Mouse (Mus musculus) liver, embryonic 11.5 days (tissue): ENCODE results near the gene Fkbp8. TPM values are rescaled to one million over a fixed set of nuclear protein-coding genes. Genes with fewer than 3 reads are reported as not detected.

Experiments
- ATAC-seq: fragments of 200-750 bp; cut with Nextera tagmentation; replicated peaks from 2 replicates; pipeline ENCODE4 v1.8.0; 2017; ENCODE audit warnings: moderate number of reproducible peaks, mild to moderate bottlenecking, moderate TSS enrichment, moderate library complexity; ENCODE audit not compliant: low FRiP score
- DNase-seq: peaks from one replicate; pipeline ENCODE4 v3.0.0-alpha.2; 2017; ENCODE audit warnings: low spot score
- H3K27ac ChIP-seq: fragments of 300-500 bp; sonication (generic); 2 replicates; pipeline ENCODE4 v1.5.1; 2014; ENCODE audit warnings: mild to moderate bottlenecking, low read depth, low read length, control low read depth
- H3K27me3 ChIP-seq: fragments of 300-500 bp; sonication (generic); replicated peaks from 2 replicates; pipeline ENCODE4 v1.6.1; 2014; ENCODE audit warnings: low read length, mixed read lengths; ENCODE audit not compliant: control insufficient read depth, insufficient read depth
- H3K36me3 ChIP-seq: fragments of 300-500 bp; sonication (generic); 2 replicates; pipeline ENCODE4 v1.6.1; 2014; ENCODE audit warnings: mild to moderate bottlenecking, low read length, moderate library complexity, mixed read lengths; ENCODE audit not compliant: control insufficient read depth, insufficient read depth
- H3K4me1 ChIP-seq: fragments of 300-500 bp; sonication (generic); replicated peaks from 2 replicates; pipeline ENCODE4 v1.6.1; 2014; ENCODE audit warnings: low read length, mixed read lengths; ENCODE audit not compliant: control insufficient read depth, insufficient read depth
- H3K4me2 ChIP-seq: fragments of 300-500 bp; sonication (generic); 2 replicates; pipeline ENCODE4 v1.6.1; 2014; ENCODE audit warnings: mild to moderate bottlenecking, control low read depth, moderate library complexity
- H3K4me3 ChIP-seq: fragments of 300-500 bp; sonication (generic); 2 replicates; pipeline ENCODE4 v1.5.1; 2014; ENCODE audit warnings: low read depth, low read length, control low read depth
- H3K9ac ChIP-seq: fragments of 300-500 bp; sonication (generic); 2 replicates; pipeline ENCODE4 v1.6.1; 2014; ENCODE audit warnings: low read depth, low read length, control low read depth
- H3K9me3 ChIP-seq: fragments of 300-500 bp; sonication (generic); 2 replicates; pipeline ENCODE4 v1.6.1; 2016; ENCODE audit warnings: low read length, inconsistent platforms, mixed read lengths; ENCODE audit not compliant: control insufficient read depth
- whole genome bisulfite sequencing: fragments of 180-500 bp; shearing (Covaris S2); extraction: QIAGEN DNeasy Blood & Tissue Kit; methylation state at CpG from one replicate; pipeline ENCODE4 v1.1.7; 2014; 5-methylcytosine and 5-hydroxymethylcytosine counted together
- polyA plus RNA-seq: library from polyadenylated mRNA; unstranded; fragments of >200 nt; fragmentation: Nextera tagmentation; extraction: Ambion mirVana; gene quantifications from 2 replicates; pipeline ENCODE4 v1.2.1, GENCODE M21; 2014

The Fkbp8 gene
- polyA plus RNA-seq, 1 experiment from 2014 or later, result 285 TPM

- Histone ChIP-seq H3K27me3 (no peaks in the 10 kb centered on the region), H3K4me2 (peak overlapping the region; percentile 93), H3K4me3 (peak overlapping the region; percentile 78), H3K27ac (no peak overlapping the region), H3K9me3 (no peaks in the 10 kb centered on the region), H3K4me1 (peaks cover 52% of the 10 kb centered on the region), H3K36me3 (peaks cover 14% of the 10 kb centered on the region; the same call in 1 of the 2 replicates), H3K9ac (peak overlapping the region; percentile 84)
- DNase-seq (no peak), ATAC-seq (no peak)
- 31% methylated on average over 7 of the region's 7 CpGs for WGBS
Observed at GRCm38 (mm10) chr8:70540507-70541071, 13.1 kb downstream of the Fkbp8 start.

- H3K27me3 ChIP-seq, result no peaks in the 10 kb centered on the region
- H3K9ac ChIP-seq, result peak overlapping the region; percentile 84; the same call in 1 of the 2 replicates
- peak overlapping the region; percentile 78; the same call in 1 of the 2 replicates for H3K4me3 ChIP-seq
- ATAC-seq, result no peak
- WGBS, result 71% methylated on average over 5 of the region's 5 CpGs
- peaks cover 56% of the 10 kb centered on the region for H3K4me1 ChIP-seq
- peak overlapping the region; percentile 93 for H3K4me2 ChIP-seq
- DNase-seq, result no peak
- H3K36me3 ChIP-seq, result peaks cover 13% of the 10 kb centered on the region; the same call in 1 of the 2 replicates
- H3K27ac ChIP-seq, result no peak overlapping the region
- no peaks in the 10 kb centered on the region for H3K9me3 ChIP-seq
Observed at GRCm38 (mm10) chr8:70541081-70541480, 13.6 kb downstream of the Fkbp8 start.

GRCm38 (mm10) chr8:70544200-70544687 is 16.7 kb downstream of the Fkbp8 start:
- WGBS, result 49% methylated on average over 6 of the region's 6 CpGs
- ATAC-seq (no peak), DNase-seq (no peak)
- Histone ChIP-seq H3K36me3 (peaks cover 3% of the 10 kb centered on the region; the same call in 1 of the 2 replicates), H3K4me3 (peak overlapping the region; percentile 6; the same call in 1 of the 2 replicates), H3K4me2 (peak overlapping the region; percentile 36), H3K9ac (no peak overlapping the region), H3K27me3 (no peaks in the 10 kb centered on the region), H3K9me3 (no peaks in the 10 kb centered on the region), H3K4me1 (peaks cover 69% of the 10 kb centered on the region), H3K27ac (peak overlapping the region; percentile 87)

- Histone ChIP-seq H3K4me3 (no peak overlapping the region), H3K27ac (no peak overlapping the region), H3K9ac (no peak overlapping the region), H3K4me2 (no peak overlapping the region), H3K4me1 (peaks cover 64% of the 10 kb centered on the region), H3K27me3 (no peaks in the 10 kb centered on the region), H3K9me3 (no peaks in the 10 kb centered on the region), H3K36me3 (peaks cover 3% of the 10 kb centered on the region; the same call in 1 of the 2 replicates)
- WGBS, result 75% methylated on average over 4 of the region's 4 CpGs
- ATAC-seq, result no peak
- no peak for DNase-seq
Observed at GRCm38 (mm10) chr8:70546412-70546811, 18.9 kb downstream of the Fkbp8 start.

- peaks cover 67% of the 10 kb centered on the region for H3K4me1 ChIP-seq
- no peaks in the 10 kb centered on the region for H3K9me3 ChIP-seq
- ATAC-seq (no peak), DNase-seq (no peak)
- peaks cover 3% of the 10 kb centered on the region; the same call in 1 of the 2 replicates for H3K36me3 ChIP-seq
- no peaks in the 10 kb centered on the region for H3K27me3 ChIP-seq
- no peak overlapping the region for H3K9ac ChIP-seq
- no peak overlapping the region for H3K27ac ChIP-seq
- H3K4me2 ChIP-seq, result no peak overlapping the region
- no peak overlapping the region for H3K4me3 ChIP-seq
- 82% methylated on average over 6 of the region's 6 CpGs for WGBS
Observed at GRCm38 (mm10) chr8:70547762-70548161, 20.2 kb downstream of the Fkbp8 start.

- DNase-seq (no peak), ATAC-seq (no peak)
- Histone ChIP-seq H3K9me3 (no peaks in the 10 kb centered on the region), H3K4me1 (peaks cover 60% of the 10 kb centered on the region), H3K27me3 (no peaks in the 10 kb centered on the region), H3K4me3 (no peak overlapping the region), H3K4me2 (no peak overlapping the region), H3K36me3 (peaks cover 3% of the 10 kb centered on the region; the same call in 1 of the 2 replicates), H3K27ac (no peak overlapping the region), H3K9ac (no peak overlapping the region)
- 70% methylated on average over 10 of the region's 10 CpGs for WGBS
Observed at GRCm38 (mm10) chr8:70549412-70550184, 22.1 kb downstream of the Fkbp8 start.

- no peaks in the 10 kb centered on the region for H3K27me3 ChIP-seq
- WGBS, result 47% methylated on average over 3 of the region's 3 CpGs
- no peak overlapping the region; the same call in 1 of the 2 replicates for H3K27ac ChIP-seq
Observed at GRCm38 (mm10) chr8:70551558-70552161, 24.1 kb downstream of the Fkbp8 start.

GRCm38 (mm10) chr8:70552836-70553235 is 25.3 kb downstream of the Fkbp8 start:
- no peaks in the 10 kb centered on the region for H3K9me3 ChIP-seq
- no peak for ATAC-seq
- no peak overlapping the region for H3K4me2 ChIP-seq
- no peak overlapping the region for H3K27ac ChIP-seq
- no peak for DNase-seq
- H3K27me3 ChIP-seq, result no peaks in the 10 kb centered on the region
- H3K4me1 ChIP-seq, result peaks cover 47% of the 10 kb centered on the region
- H3K9ac ChIP-seq, result no peak overlapping the region
- no peaks in the 10 kb centered on the region for H3K36me3 ChIP-seq
- no peak overlapping the region for H3K4me3 ChIP-seq
- 46% methylated on average over 1 of the region's 1 CpGs for WGBS

More at GRCm38 (mm10) chr8:70551558-70552161, 24.1 kb downstream of the Fkbp8 start:
- Histone ChIP-seq H3K4me3 (no peak overlapping the region), H3K4me2 (no peak overlapping the region), H3K4me1 (peaks cover 42% of the 10 kb centered on the region), H3K9ac (0 out of 2 replicates have a peak overlapping the region, but pooled peaks have one; percentile 22), H3K9me3 (no peaks in the 10 kb centered on the region), H3K36me3 (no peaks in the 10 kb centered on the region)
- DNase-seq (no peak), ATAC-seq (no peak)
